In genomic region chr11:109791965-109792364, GRCm38 (mm10) we compare ENCODE assay signal across 27 mouse cellular contexts. TPM values are rescaled to one million over a fixed set of nuclear protein-coding genes. Genes with fewer than 3 reads are reported as not detected.
DNase-seq lines count a peak whose midpoint lies in the region; ATAC-seq lines count a peak whose summit lies in the region.
"Had no signal": no experiment of that assay in that cellular context is flagged by ENCODE, and none has a peak within 500 bp of the region (broad histone marks: within the 10 kb centered on the region; RNA-seq: fewer than 3 reads in every experiment).

No protein-coding gene starts in this region.

- H3K27ac ChIP-seq in lung, embryonic 16.5 days (ENCODE audit: low read length): peak overlapping the region; percentile 56
- H3K27ac ChIP-seq: embryonic facial prominence, embryonic 10.5 days; forebrain, embryonic 13.5 days had no signal

- DNase-seq in lung, postnatal 36 days: no peak
- no peak for DNase-seq in ovary, postnatal 10 days (ENCODE audit: low spot score)
- no peak for DNase-seq in cerebellum, postnatal 10 days
- no peak for DNase-seq in urinary bladder, adult 18-20 months (ENCODE audit: low spot score in 2 of 2)
- DNase-seq: adrenal gland, postnatal 10 days; cerebellum, adult 11 months; cerebellum, adult 8-10 months; cerebellum, postnatal 25 days; forebrain, postnatal 0 days; gastrocnemius, postnatal 14 days had no signal

- WGBS in lung, embryonic 16.5 days: 89% methylated on average over 2 of the region's 2 CpGs

- no peaks in the 10 kb centered on the region for H3K27me3 ChIP-seq in lung, embryonic 16.5 days (ENCODE audit: control insufficient read depth, insufficient read depth, low read depth, low read length)
- H3K27me3 ChIP-seq: forebrain, embryonic 13.5 days; heart, embryonic 12.5 days; Patski had no signal

- H3K9ac ChIP-seq in lung, embryonic 16.5 days (ENCODE audit: low read length): no peak overlapping the region
- H3K9ac ChIP-seq: forebrain, embryonic 13.5 days; forebrain, postnatal 0 days; heart, embryonic 12.5 days had no signal

- H3K4me1 ChIP-seq in lung, embryonic 16.5 days (replicated peaks; ENCODE audit: control insufficient read depth, insufficient read depth, low read length): peaks cover 2% of the 10 kb centered on the region; the same call in 1 of the 2 replicates
- H3K4me1 ChIP-seq: embryonic facial prominence, embryonic 10.5 days; forebrain, embryonic 13.5 days; heart, embryonic 12.5 days had no signal

- no peak overlapping the region for H3K4me3 ChIP-seq in lung, embryonic 16.5 days (ENCODE audit: low read length)
- H3K4me3 ChIP-seq: embryonic facial prominence, embryonic 10.5 days; forebrain, embryonic 13.5 days; heart, embryonic 12.5 days had no signal

- H3K9me3 ChIP-seq in lung, embryonic 16.5 days (ENCODE audit: control insufficient read depth, low read length): no peaks in the 10 kb centered on the region
- H3K9me3 ChIP-seq: embryonic facial prominence, embryonic 10.5 days; forebrain, embryonic 13.5 days had no signal

- no peak for ATAC-seq in lung, embryonic 16.5 days (ENCODE audit: low read depth)
- peak; percentile 45 for ATAC-seq in CD4-positive, CD25-positive, alpha-beta regulatory T cell, adult 4 months
- 0 out of 2 replicates have a peak, but pooled peaks have one; percentile 20 for ATAC-seq in common myeloid progenitor, adult 5-6 weeks (replicated peaks; ENCODE audit: low read depth, poor library complexity, severe bottlenecking)
- peak; percentile 23 for ATAC-seq in megakaryocyte progenitor cell, adult 5-6 weeks (replicated peaks; ENCODE audit: poor library complexity)
- ATAC-seq: forebrain, embryonic 13.5 days; forebrain, postnatal 0 days; hindbrain, embryonic 16.5 days; Patski had no signal

- H3K4me2 ChIP-seq in lung, embryonic 16.5 days (ENCODE audit: low read depth, low read length): no peak overlapping the region
- H3K4me2 ChIP-seq: forebrain, embryonic 13.5 days; heart, embryonic 12.5 days had no signal

- H3K36me3 ChIP-seq in lung, embryonic 16.5 days (ENCODE audit: control insufficient read depth, insufficient read depth, low read length): no peaks in the 10 kb centered on the region
- H3K36me3 ChIP-seq: embryonic facial prominence, embryonic 10.5 days; heart, embryonic 12.5 days had no signal

RNA-seq across cellular contexts. Expression of gene 1700012B07Rik, which starts 35.9 kb away (rescaled TPM):
- polyA plus RNA-seq in lung, embryonic 16.5 days (2015; fragmentation: Nextera tagmentation; extraction: Ambion mirVana): not detected in 2 replicates
- under 1 TPM in 1 of 2 experiments, not detected in 1; 0.94 TPM for polyA plus RNA-seq in CD4-positive, CD25-positive, alpha-beta regulatory T cell, adult 4 months (2017; shearing (Covaris generic))
- total RNA-seq in common myeloid progenitor, adult 5-6 weeks (2017): not detected in 2 replicates
- total RNA-seq in megakaryocyte progenitor cell, adult 5-6 weeks (2015): not detected in 2 replicates
- not detected in 2 replicates for total RNA-seq in megakaryocyte progenitor cell, adult 5-6 weeks (2017)
- total RNA-seq: adrenal gland, postnatal 10 days; adrenal gland, postnatal 4 days; forebrain, postnatal 0 days; gastrocnemius, adult 18-20 months; gastrocnemius, postnatal 14 days; heart, adult 8-10 months; heart, postnatal 25 days had no signal
- polyA plus RNA-seq: embryonic facial prominence, embryonic 10.5 days; embryonic facial prominence, embryonic 14.5 days; forebrain, embryonic 13.5 days; forebrain, postnatal 0 days; heart, embryonic 12.5 days; heart, embryonic 16.5 days; hindbrain, embryonic 11.5 days; hindbrain, embryonic 16.5 days; intestine, embryonic 14.5 days; Patski had no signal
